Mouse (Mus musculus): Measurements from ENCODE around the gene Atp13a1. TPM values are rescaled to one million over a fixed set of nuclear protein-coding genes. Genes with fewer than 3 reads are reported as not detected.

The Atp13a1 gene
- polyA plus RNA-seq (2016; fragmentation: Nextera tagmentation; extraction: Ambion mirVana) = 54.8 and 55.4 TPM in 2 replicates

DNA sequence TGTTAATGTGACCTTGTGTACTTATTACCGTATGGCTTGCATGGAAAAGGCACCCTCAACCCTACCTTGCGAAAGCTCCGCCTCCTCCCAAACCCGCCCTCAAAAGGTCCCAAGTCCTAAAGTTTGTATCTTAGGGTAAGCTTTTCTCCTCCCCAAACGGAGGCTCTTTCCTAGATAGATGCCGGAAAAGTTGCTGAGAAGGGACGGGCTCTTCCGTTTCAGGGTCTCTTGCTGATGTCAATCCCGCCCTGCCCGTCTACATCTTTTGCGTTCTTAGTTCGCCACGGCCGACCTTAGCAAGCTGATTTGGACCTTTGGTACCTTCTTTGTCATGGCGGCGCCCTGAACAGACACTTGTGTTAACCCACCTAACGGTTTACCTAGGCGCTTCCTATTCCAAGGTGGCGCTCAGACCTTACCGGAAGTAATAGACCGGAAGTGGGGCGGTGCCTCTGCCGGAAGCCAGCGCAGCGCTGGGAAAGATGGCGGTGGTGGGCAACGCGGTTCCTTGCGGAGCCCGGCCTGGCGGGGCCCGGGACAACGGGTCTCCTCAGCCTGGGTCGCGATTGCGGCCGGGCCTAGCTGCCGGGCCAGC lies at the start of gene Atp13a1, which contains the start of gene Zfp866:
Gene Atp13a1 (plus strand): TSS at position 391 of the 595 bp plus-strand sequence.
Gene Zfp866 (minus strand): TSS at position 406 of the 595 bp plus-strand sequence.
- Histone ChIP-seq H3K4me3 (peak within 1 kb of the TSS; percentile 88), H3K4me2 (replicated peaks) (peak within 1 kb of the TSS; percentile 88), H3K36me3 (peaks cover 27% of the 10 kb centered on the region), H3K4me1 (peaks cover 19% of the 10 kb centered on the region), H3K27ac (replicated peaks) (peak within 1 kb of the TSS; percentile 70), H3K27me3 (no peaks in the 10 kb centered on the region), H3K9me3 (no peaks in the 10 kb centered on the region), H3K9ac (replicated peaks) (peak within 1 kb of the TSS; percentile 95)
- under 1% methylated on average over 38 of the region's 38 CpGs for WGBS
- peak; percentile 97 for ATAC-seq (ENCODE audit: low FRiP score, low read depth)

DNA sequence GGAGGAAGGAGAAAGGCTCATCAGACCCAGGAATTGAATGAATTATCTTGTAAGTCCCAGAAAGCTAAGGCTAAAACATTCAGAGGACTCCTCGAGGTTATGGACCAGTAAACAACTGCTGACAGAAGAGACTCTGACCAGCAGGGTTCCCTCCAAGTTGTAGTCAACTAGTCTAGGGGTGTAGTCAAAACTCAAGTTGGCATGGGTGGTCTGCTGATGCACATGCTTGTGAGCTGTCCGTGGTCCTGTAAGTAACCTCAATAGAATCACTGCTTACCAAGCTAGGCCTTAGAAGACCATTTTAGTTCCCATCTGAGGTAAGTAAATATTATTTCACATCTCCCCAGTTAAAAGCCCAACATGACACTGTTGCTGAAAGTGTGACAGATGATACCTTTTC lies 49.7 kb upstream of the Atp13a1 start:
- Histone ChIP-seq H3K27ac (replicated peaks) (no peak overlapping the region), H3K4me1 (no peaks in the 10 kb centered on the region), H3K36me3 (peaks cover 24% of the 10 kb centered on the region), H3K9ac (replicated peaks) (no peak overlapping the region), H3K4me2 (replicated peaks) (no peak overlapping the region), H3K27me3 (no peaks in the 10 kb centered on the region), H3K9me3 (no peaks in the 10 kb centered on the region), H3K4me3 (no peak overlapping the region)
- 77% methylated on average over 2 of the region's 2 CpGs for WGBS
- no peak for ATAC-seq (ENCODE audit: low FRiP score, low read depth)

- 0 out of 2 replicates have a peak, but pooled peaks cover 12% of the 10 kb centered on the region for H3K36me3 ChIP-seq
- peak; percentile 99 for ATAC-seq (ENCODE audit: low FRiP score, low read depth)
- 4% methylated on average over 48 of the region's 48 CpGs for WGBS
Measured at GRCm38 (mm10) chr8:69749544-69750454, 41.2 kb upstream of the Atp13a1 start, which contains the start of gene Zfp963. Zfp963 (minus strand) TSS chr8:69749970.

GRCm38 (mm10) chr8:69752437-69752836 lies 38.5 kb upstream of the Atp13a1 start:
- peaks cover 6% of the 10 kb centered on the region for H3K4me1 ChIP-seq
- H3K27me3 ChIP-seq = no peaks in the 10 kb centered on the region
- ATAC-seq (ENCODE audit: low FRiP score, low read depth) = no peak
- no peak overlapping the region for H3K9ac ChIP-seq (replicated peaks)
- 97% methylated on average over 2 of the region's 2 CpGs for WGBS
- H3K9me3 ChIP-seq = no peaks in the 10 kb centered on the region
- no peak overlapping the region for H3K27ac ChIP-seq (replicated peaks)
- H3K4me3 ChIP-seq = no peak overlapping the region
- H3K36me3 ChIP-seq = peaks cover 23% of the 10 kb centered on the region; the same call in 1 of the 2 replicates
- no peak overlapping the region for H3K4me2 ChIP-seq (replicated peaks)

More at GRCm38 (mm10) chr8:69749544-69750454, 41.2 kb upstream of the Atp13a1 start, which contains the start of gene Zfp963:
- no peaks in the 10 kb centered on the region for H3K27me3 ChIP-seq
- H3K4me1 ChIP-seq = peaks cover 6% of the 10 kb centered on the region
- H3K9ac ChIP-seq (replicated peaks) = peak within 1 kb of the TSS; percentile 82
- peak within 1 kb of the TSS; percentile 55 for H3K4me2 ChIP-seq (replicated peaks)
- H3K27ac ChIP-seq (replicated peaks) = peak within 1 kb of the TSS; percentile 99
- H3K4me3 ChIP-seq = peak within 1 kb of the TSS; percentile 76
- H3K9me3 ChIP-seq = no peaks in the 10 kb centered on the region

- Histone ChIP-seq H3K27me3 (no peaks in the 10 kb centered on the region), H3K4me1 (no peaks in the 10 kb centered on the region), H3K4me3 (no peak overlapping the region), H3K4me2 (replicated peaks) (no peak overlapping the region), H3K9me3 (no peaks in the 10 kb centered on the region), H3K9ac (replicated peaks) (no peak overlapping the region), H3K27ac (replicated peaks) (no peak overlapping the region), H3K36me3 (peaks cover 46% of the 10 kb centered on the region)
- ATAC-seq (ENCODE audit: low FRiP score, low read depth) = no peak
- 95% methylated on average over 5 of the region's 5 CpGs for WGBS
Measured at GRCm38 (mm10) chr8:69758316-69758715, 32.6 kb upstream of the Atp13a1 start.

GRCm38 (mm10) chr8:69761814-69762445 lies 29.0 kb upstream of the Atp13a1 start:
- H3K4me1 ChIP-seq = no peaks in the 10 kb centered on the region
- H3K4me3 ChIP-seq = no peak overlapping the region
- H3K9me3 ChIP-seq = no peaks in the 10 kb centered on the region
- no peak overlapping the region for H3K27ac ChIP-seq (replicated peaks)
- H3K36me3 ChIP-seq = peaks cover 68% of the 10 kb centered on the region
- no peak for ATAC-seq (ENCODE audit: low FRiP score, low read depth)
- H3K9ac ChIP-seq (replicated peaks) = no peak overlapping the region
- 87% methylated on average over 4 of the region's 4 CpGs for WGBS
- H3K4me2 ChIP-seq (replicated peaks) = no peak overlapping the region
- H3K27me3 ChIP-seq = no peaks in the 10 kb centered on the region

- ATAC-seq (ENCODE audit: low FRiP score, low read depth) = no peak
Measured at GRCm38 (mm10) chr8:69771221-69771620, 19.7 kb upstream of the Atp13a1 start.

GRCm38 (mm10) chr8:69772106-69772505 lies 18.9 kb upstream of the Atp13a1 start:
- Histone ChIP-seq H3K4me1 (peaks cover 26% of the 10 kb centered on the region), H3K27ac (replicated peaks) (no peak overlapping the region), H3K9me3 (no peaks in the 10 kb centered on the region), H3K27me3 (no peaks in the 10 kb centered on the region), H3K4me3 (no peak overlapping the region), H3K36me3 (peaks cover 36% of the 10 kb centered on the region), H3K4me2 (replicated peaks) (peak overlapping the region; percentile 13; the same call in 1 of the 2 replicates), H3K9ac (replicated peaks) (peak overlapping the region; percentile 39)
- ATAC-seq (ENCODE audit: low FRiP score, low read depth) = no peak
- WGBS = 97% methylated on average over 2 of the region's 2 CpGs

More at GRCm38 (mm10) chr8:69771221-69771620, 19.7 kb upstream of the Atp13a1 start:
- Histone ChIP-seq H3K27ac (replicated peaks) (no peak overlapping the region), H3K4me2 (replicated peaks) (no peak overlapping the region), H3K9ac (replicated peaks) (no peak overlapping the region), H3K9me3 (no peaks in the 10 kb centered on the region), H3K4me3 (no peak overlapping the region), H3K27me3 (no peaks in the 10 kb centered on the region), H3K4me1 (peaks cover 26% of the 10 kb centered on the region), H3K36me3 (peaks cover 44% of the 10 kb centered on the region)
- 90% methylated on average over 9 of the region's 9 CpGs for WGBS

DNA sequence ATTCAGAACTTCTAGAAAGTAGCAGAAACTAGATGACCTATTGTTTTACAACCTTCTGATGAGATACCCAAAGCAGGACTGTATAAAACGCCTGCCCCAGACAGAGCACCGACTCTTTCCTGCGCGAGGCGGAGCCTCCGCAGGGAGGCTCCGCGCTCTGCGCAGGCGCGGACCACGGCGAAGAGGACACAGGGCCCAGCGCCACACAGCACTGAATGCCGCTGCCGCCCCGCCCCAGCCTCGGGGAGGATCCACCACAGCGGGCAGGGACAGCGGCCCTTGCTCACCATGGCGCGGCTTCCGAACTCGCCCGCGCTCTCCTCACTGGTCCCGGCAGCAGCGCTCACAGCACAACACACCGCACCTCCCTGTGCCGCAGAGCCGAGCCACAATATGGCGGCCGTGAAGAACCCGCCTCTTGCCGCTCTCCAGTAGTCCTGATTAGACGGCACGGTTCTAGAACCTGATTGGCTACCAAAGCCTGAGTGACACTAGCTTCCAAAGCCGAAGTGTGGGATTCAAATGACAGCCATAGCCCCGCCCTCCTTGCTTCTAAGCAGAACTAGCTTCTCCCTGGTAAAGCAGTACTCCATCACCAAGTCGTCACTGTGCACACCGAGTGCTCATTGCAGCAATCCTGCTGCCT lies 16.3 kb upstream of the Atp13a1 start, which contains the start of gene Gm20422:
Gene Gm20422 (minus strand): TSS at position 384 of the 646 bp plus-strand sequence.
- peak; percentile 99 for ATAC-seq (ENCODE audit: low FRiP score, low read depth)
- WGBS = under 1% methylated on average over 39 of the region's 41 CpGs

DNA sequence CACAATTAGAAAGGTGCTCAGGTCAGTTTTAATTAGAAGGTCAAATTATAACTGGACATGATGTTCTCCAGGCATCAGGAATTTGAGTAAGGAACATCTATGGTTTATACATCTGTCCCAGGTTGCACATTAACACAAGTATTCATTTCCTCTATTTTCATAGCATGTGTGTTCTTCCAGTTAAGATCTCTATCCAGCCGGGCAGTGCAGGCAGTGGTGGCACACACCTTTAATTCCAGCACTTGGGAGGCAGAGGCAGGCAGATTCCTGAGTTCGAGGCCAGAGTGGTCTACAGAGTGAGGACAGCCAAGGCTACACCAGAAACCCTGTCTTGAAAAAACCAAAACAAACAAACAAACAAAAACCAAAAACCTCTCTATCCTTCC lies 15.8 kb upstream of the Atp13a1 start:
- ATAC-seq (ENCODE audit: low FRiP score, low read depth) = no peak; the same call in 1 of the 2 replicates
- H3K27ac ChIP-seq (replicated peaks) = peak overlapping the region; percentile 99
- H3K4me1 ChIP-seq = peaks cover 26% of the 10 kb centered on the region
- 0 out of 2 replicates have a peak, but pooled peaks cover 6% of the 10 kb centered on the region for H3K36me3 ChIP-seq
- H3K9ac ChIP-seq (replicated peaks) = peak overlapping the region; percentile 90; the same call in 1 of the 2 replicates
- H3K4me3 ChIP-seq = peak overlapping the region; percentile 84
- H3K9me3 ChIP-seq = no peaks in the 10 kb centered on the region
- no peaks in the 10 kb centered on the region for H3K27me3 ChIP-seq
- peak overlapping the region; percentile 46 for H3K4me2 ChIP-seq (replicated peaks)
- 61% methylated on average over 2 of the region's 2 CpGs for WGBS

More for the DNA sequence above, 16.3 kb upstream of the Atp13a1 start, which contains the start of gene Gm20422:
- Histone ChIP-seq H3K4me2 (replicated peaks) (peak within 1 kb of the TSS; percentile 68), H3K27me3 (no peaks in the 10 kb centered on the region), H3K36me3 (peaks cover 11% of the 10 kb centered on the region; the same call in 1 of the 2 replicates), H3K27ac (replicated peaks) (peak within 1 kb of the TSS; percentile 99), H3K4me1 (peaks cover 26% of the 10 kb centered on the region), H3K9ac (replicated peaks) (peak within 1 kb of the TSS; percentile 90), H3K4me3 (peak within 1 kb of the TSS; percentile 84), H3K9me3 (no peaks in the 10 kb centered on the region)

DNA sequence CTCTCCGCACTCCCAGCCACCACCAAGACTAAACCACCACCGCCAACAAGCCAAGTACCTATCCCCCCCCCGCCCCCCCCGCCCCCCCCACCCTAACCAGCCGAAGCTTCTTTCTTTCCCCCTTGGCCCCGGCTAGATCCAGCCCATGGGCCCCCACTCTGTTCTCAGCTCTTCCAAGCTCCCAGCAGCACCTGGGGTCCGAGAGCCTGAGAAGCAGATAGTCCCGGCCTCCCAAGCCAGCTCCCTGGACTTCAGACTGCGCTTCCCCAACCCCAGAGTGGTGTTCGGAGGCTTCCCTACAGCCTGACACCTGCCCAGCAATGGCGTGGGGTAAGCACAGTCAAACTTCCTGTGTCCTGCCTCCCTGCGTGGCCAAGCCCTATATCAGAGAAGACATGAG lies 13.9 kb upstream of the Atp13a1 start:
- Histone ChIP-seq H3K4me2 (replicated peaks) (no peak overlapping the region), H3K4me1 (peaks cover 20% of the 10 kb centered on the region), H3K9me3 (no peaks in the 10 kb centered on the region), H3K27me3 (no peaks in the 10 kb centered on the region), H3K9ac (replicated peaks) (no peak overlapping the region), H3K27ac (replicated peaks) (no peak overlapping the region), H3K4me3 (no peak overlapping the region), H3K36me3 (no peaks in the 10 kb centered on the region)
- 68% methylated on average over 11 of the region's 12 CpGs for WGBS
- ATAC-seq (ENCODE audit: low FRiP score, low read depth) = no peak
